Mouse (Mus musculus) lung, adult 2 months (tissue): ENCODE measurements at regions not wholly inside any gene's neighbourhood (a gene's known extent, or its start where the extent isn't known, plus 50 kb on each side); places are given as distances from the start of the nearest gene placed in this dataset.

Experiments used
- CTCF ChIP-seq: fragments of 200-500 bp; IDR thresholded peaks from 2 replicates; pipeline ENCODE4 v1.5.1; 2011; ENCODE audit warnings: mild to moderate bottlenecking, low read length, control low read depth; ENCODE audit not compliant: insufficient read depth
- POLR2A ChIP-seq: fragments of 200-500 bp; IDR thresholded peaks from 2 replicates; pipeline ENCODE4 v1.6.1; 2011; ENCODE audit warnings: low read depth, mild to moderate bottlenecking, control low read depth, low read length, borderline replicate concordance; ENCODE audit errors: extremely low read depth

DNA sequence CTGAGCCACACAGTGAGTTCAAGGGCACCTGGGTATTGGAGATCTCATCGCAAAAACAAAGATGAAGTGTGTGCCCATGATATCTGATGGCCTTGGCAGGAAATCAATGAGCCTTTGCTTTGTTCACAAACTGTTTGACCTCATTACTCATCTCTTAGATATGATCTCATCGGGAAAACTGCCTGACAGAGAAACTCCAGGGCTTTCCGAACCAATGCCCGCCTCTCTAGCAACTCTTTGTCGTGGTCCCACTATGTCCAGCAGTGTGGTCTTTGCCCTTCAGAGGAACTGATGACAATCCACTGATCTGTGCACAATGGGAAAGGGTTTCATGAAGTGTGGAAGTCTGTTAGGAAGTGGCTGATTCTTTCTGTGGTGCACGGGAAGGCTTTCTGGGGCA, 247.2 kb upstream of the Far2 start:
- TF ChIP-seq CTCF (no peak), POLR2A (no peak)
